Mouse (Mus musculus): Measurements from ENCODE around the gene Svs3a. TPM values are rescaled to one million over a fixed set of nuclear protein-coding genes. Genes with fewer than 3 reads are reported as not detected.

Gene Svs3a
- not detected in 2 replicates for polyA plus RNA-seq (2012; rRNA removed)

GRCm38 (mm10) chr2:164288968-164289367 is at the start of gene Svs3a:
Svs3a (plus strand) TSS chr2:164289268.

GRCm38 (mm10) chr2:164256540-164256939 is 32.5 kb upstream of the Svs3a start, which contains the start of gene Svs3b:
Svs3b (minus strand) TSS chr2:164256640.

DNA sequence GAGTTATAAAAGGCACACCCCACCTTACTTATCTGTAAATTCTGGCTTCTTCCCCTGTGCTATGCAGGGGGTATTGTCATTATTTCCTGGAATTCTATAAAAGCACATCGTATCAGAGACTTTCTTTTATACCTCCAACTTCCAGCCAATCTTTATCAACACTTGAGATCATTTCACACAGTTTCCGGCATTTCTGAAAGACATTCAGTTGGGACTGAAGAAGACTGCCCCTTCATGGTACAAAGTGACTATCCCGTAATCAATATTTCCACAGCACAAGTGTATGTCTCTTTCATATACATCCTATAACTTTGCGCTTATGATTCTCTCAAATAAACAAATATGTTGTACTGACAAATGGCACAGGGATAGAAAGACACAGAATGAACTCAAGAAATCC is 10.7 kb upstream of the Svs3a start, which contains the start of gene Svs4:
TSS of gene Svs4 (minus strand) at position 101 of the 400 bp plus-strand sequence.

GRCm38 (mm10) chr2:164316451-164316850 is 27.4 kb downstream of the Svs3a start, which contains the start of gene Svs6:
Svs6 (plus strand) TSS chr2:164316751.

DNA sequence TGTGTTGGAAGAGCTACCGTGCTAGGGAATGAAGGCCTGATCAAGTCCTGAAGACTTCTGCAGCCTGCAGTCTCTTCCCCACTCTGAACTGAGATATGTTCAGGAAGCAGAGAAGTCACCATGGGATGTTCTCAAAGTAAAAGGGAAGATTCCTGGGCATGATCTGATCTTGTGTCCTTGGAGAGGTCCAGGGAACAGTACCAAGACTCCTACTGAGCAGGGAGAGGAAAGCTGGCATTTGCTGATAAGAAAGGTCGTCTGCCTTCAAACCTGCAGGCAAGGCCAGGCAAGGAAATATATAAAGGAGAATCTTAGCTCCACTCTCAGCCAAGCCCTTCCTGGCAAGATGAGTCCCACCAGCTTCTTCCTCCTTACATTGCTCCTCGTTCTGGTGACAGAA is 43.4 kb downstream of the Svs3a start, which contains the start of gene Svs5:
TSS of gene Svs5 (plus strand) at position 301 of the 400 bp plus-strand sequence.

Other genes with a start within 250 kb of the Svs3a start
- gene Stk4, start 218.9 kb upstream of the Svs3a start, polyA plus RNA-seq (2012; rRNA removed) = 3.3 and 3.8 TPM in 2 replicates
- gene Tomm34, start 218.1 kb upstream of the Svs3a start, polyA plus RNA-seq (2012; rRNA removed) = 24.2 and 26.3 TPM in 2 replicates
- 0.08 and 0.40 TPM in 2 replicates for gene Kcns1, start 118.2 kb upstream of the Svs3a start, polyA plus RNA-seq (2012; rRNA removed)
- gene Wfdc5, start 106.5 kb upstream of the Svs3a start, polyA plus RNA-seq (2012; rRNA removed) = 10.8 and 14.8 TPM in 2 replicates
- 2.2 and 4.7 TPM in 2 replicates for gene Wfdc12, start 98.7 kb upstream of the Svs3a start, polyA plus RNA-seq (2012; rRNA removed)
- gene Wfdc15a, start 89.1 kb upstream of the Svs3a start, polyA plus RNA-seq (2012; rRNA removed) = not detected in 2 replicates
- 1.7 TPM in 1 of 2 replicates, not detected in the other for gene Wfdc15b, start 67.6 kb upstream of the Svs3a start, polyA plus RNA-seq (2012; rRNA removed)
- gene Svs2, start 50.8 kb upstream of the Svs3a start, polyA plus RNA-seq (2012; rRNA removed) = not detected in 2 replicates
- gene Svs3b, start 32.6 kb upstream of the Svs3a start, polyA plus RNA-seq (2012; rRNA removed) = not detected in 2 replicates
- gene Svs4, start 10.8 kb upstream of the Svs3a start, polyA plus RNA-seq (2012; rRNA removed) = not detected in 2 replicates
- not detected in 2 replicates for gene Svs6, start 27.5 kb downstream of the Svs3a start, polyA plus RNA-seq (2012; rRNA removed)
- not detected in 2 replicates for gene Svs5, start 43.5 kb downstream of the Svs3a start, polyA plus RNA-seq (2012; rRNA removed)
- 82.6 and 153 TPM in 2 replicates for gene Slpi, start 99.8 kb downstream of the Svs3a start, polyA plus RNA-seq (2012; rRNA removed)
- 3.5 and 6.9 TPM in 2 replicates for gene Rbpjl, start 113.9 kb downstream of the Svs3a start, polyA plus RNA-seq (2012; rRNA removed)
- 0.78 and 1.2 TPM in 2 replicates for gene Matn4, start 115.9 kb downstream of the Svs3a start, polyA plus RNA-seq (2012; rRNA removed)
- gene Sdc4, start 154.6 kb downstream of the Svs3a start, polyA plus RNA-seq (2012; rRNA removed) = 34.9 and 37.0 TPM in 2 replicates
- 71.4 and 132 TPM in 2 replicates for gene Sys1, start 167.7 kb downstream of the Svs3a start, polyA plus RNA-seq (2012; rRNA removed)
- gene Gm20458, start 171.7 kb downstream of the Svs3a start, polyA plus RNA-seq (2012; rRNA removed) = 31.3 and 46.5 TPM in 2 replicates
- gene Trp53tg5, start 184.5 kb downstream of the Svs3a start, polyA plus RNA-seq (2012; rRNA removed) = not detected in 2 replicates
- 27.2 and 65.5 TPM in 2 replicates for gene Dbndd2, start 196.8 kb downstream of the Svs3a start, polyA plus RNA-seq (2012; rRNA removed)
- gene Pigt, start 208.3 kb downstream of the Svs3a start, polyA plus RNA-seq (2012; rRNA removed) = 90.3 and 138 TPM in 2 replicates

Data from stomach, adult 2 months (tissue).